Mouse (Mus musculus) forebrain, embryonic 12.5 days (tissue): ENCODE results near the gene Hcar2. TPM values are rescaled to one million over a fixed set of nuclear protein-coding genes. Genes with fewer than 3 reads are reported as not detected.

Source experiments
- ATAC-seq: fragments of 200-750 bp; cut with Nextera tagmentation; 2 replicates; pipeline ENCODE4 v1.8.0; 2017; ENCODE audit warnings: moderate TSS enrichment; ENCODE audit not compliant: low FRiP score
- H3K27ac ChIP-seq: fragments of 300-500 bp; sonication (generic); 2 replicates; pipeline ENCODE4 v1.5.1; 2016; ENCODE audit warnings: mild to moderate bottlenecking
- H3K27me3 ChIP-seq: fragments of 300-500 bp; sonication (generic); 2 replicates; pipeline ENCODE4 v1.6.1; 2016; ENCODE audit warnings: mild to moderate bottlenecking
- H3K36me3 ChIP-seq: fragments of 300-500 bp; sonication (generic); replicated peaks from 2 replicates; pipeline ENCODE4 v1.6.1; 2016; ENCODE audit warnings: mild to moderate bottlenecking
- H3K4me1 ChIP-seq: fragments of 300-500 bp; sonication (generic); 2 replicates; pipeline ENCODE4 v1.6.1; 2016
- H3K4me2 ChIP-seq: fragments of 300-500 bp; sonication (generic); 2 replicates; pipeline ENCODE4 v1.6.1; 2016; ENCODE audit warnings: mild to moderate bottlenecking, moderate library complexity
- H3K4me3 ChIP-seq: fragments of 300-500 bp; sonication (generic); replicated peaks from 2 replicates; pipeline ENCODE4 v1.5.1; 2016; ENCODE audit warnings: mild to moderate bottlenecking
- H3K9ac ChIP-seq: fragments of 300-500 bp; sonication (generic); 2 replicates; pipeline ENCODE4 v1.6.1; 2016; ENCODE audit warnings: mild to moderate bottlenecking
- H3K9me3 ChIP-seq: fragments of 300-500 bp; sonication (generic); 2 replicates; pipeline ENCODE4 v1.6.1; 2016
- WGBS: fragments of 180-500 bp; shearing (Covaris S2); methylation state at CpG from one replicate; pipeline ENCODE4 v1.1.7; 2016; 5-methylcytosine and 5-hydroxymethylcytosine counted together
- polyA plus RNA-seq: library from polyadenylated mRNA; unstranded; fragments of >200 nt; fragmentation: Nextera tagmentation; extraction: Ambion mirVana; gene quantifications from 2 replicates; pipeline ENCODE4 v1.2.1, GENCODE M21; 2016

The Hcar2 gene
- not detected in 2 replicates for polyA plus RNA-seq

- no peaks in the 10 kb centered on the region for H3K9me3 ChIP-seq
- no peaks in the 10 kb centered on the region for H3K27me3 ChIP-seq
- no peak within 1 kb of the TSS for H3K9ac ChIP-seq
- no peak within 1 kb of the TSS for H3K27ac ChIP-seq
- 87% methylated on average over 12 of the region's 12 CpGs for WGBS
- H3K36me3 ChIP-seq = no peaks in the 10 kb centered on the region
- ATAC-seq = no peak
- H3K4me3 ChIP-seq = no peak within 1 kb of the TSS
- H3K4me1 ChIP-seq = no peaks in the 10 kb centered on the region
- no peak within 1 kb of the TSS for H3K4me2 ChIP-seq
These were observed at the start of gene Hcar2 for GRCm38 (mm10) chr5:123865365-123865764. Hcar2 (minus strand) TSS chr5:123865499.

GRCm38 (mm10) chr5:123914852-123915251, 49.6 kb upstream of the Hcar2 start:
- no peak overlapping the region for H3K4me2 ChIP-seq
- H3K36me3 ChIP-seq = peaks cover 90% of the 10 kb centered on the region
- H3K9me3 ChIP-seq = no peaks in the 10 kb centered on the region
- no peak overlapping the region for H3K4me3 ChIP-seq
- ATAC-seq = no peak
- H3K27ac ChIP-seq = no peak overlapping the region
- H3K4me1 ChIP-seq = no peaks in the 10 kb centered on the region
- no peak overlapping the region for H3K9ac ChIP-seq
- 93% methylated on average over 3 of the region's 3 CpGs for WGBS
- no peaks in the 10 kb centered on the region for H3K27me3 ChIP-seq

GRCm38 (mm10) chr5:123907631-123907977, 42.3 kb upstream of the Hcar2 start:
- no peak for ATAC-seq
- Histone ChIP-seq H3K27ac (peak overlapping the region; percentile 89), H3K9me3 (no peaks in the 10 kb centered on the region)

GRCm38 (mm10) chr5:123906976-123907630, 41.8 kb upstream of the Hcar2 start, which contains the start of gene Denr:
Denr (plus strand) TSS chr5:123907175.
- Histone ChIP-seq H3K9ac (peak within 1 kb of the TSS; percentile 97), H3K9me3 (no peaks in the 10 kb centered on the region), H3K27ac (peak within 1 kb of the TSS; percentile 89), H3K36me3 (peaks cover 34% of the 10 kb centered on the region), H3K4me1 (peaks cover 16% of the 10 kb centered on the region), H3K4me2 (peak within 1 kb of the TSS; percentile 68), H3K27me3 (no peaks in the 10 kb centered on the region), H3K4me3 (peak within 1 kb of the TSS; percentile 95)
- under 1% methylated on average over 60 of the region's 61 CpGs for WGBS
- ATAC-seq = peak; percentile 95

More at GRCm38 (mm10) chr5:123907631-123907977, 42.3 kb upstream of the Hcar2 start:
- peak overlapping the region; percentile 68 for H3K4me2 ChIP-seq
- WGBS = 5% methylated on average over 10 of the region's 10 CpGs
- peak overlapping the region; percentile 97 for H3K9ac ChIP-seq
- peaks cover 16% of the 10 kb centered on the region for H3K4me1 ChIP-seq
- no peaks in the 10 kb centered on the region for H3K27me3 ChIP-seq
- H3K36me3 ChIP-seq = peaks cover 39% of the 10 kb centered on the region
- H3K4me3 ChIP-seq = peak overlapping the region; percentile 95

- Histone ChIP-seq H3K4me3 (peak overlapping the region; percentile 95), H3K4me1 (peaks cover 16% of the 10 kb centered on the region), H3K27ac (no peak overlapping the region), H3K4me2 (peak overlapping the region; percentile 42), H3K9me3 (no peaks in the 10 kb centered on the region), H3K36me3 (peaks cover 28% of the 10 kb centered on the region), H3K9ac (0 out of 2 replicates have a peak overlapping the region, but pooled peaks have one; percentile 30), H3K27me3 (no peaks in the 10 kb centered on the region)
- 76% methylated on average over 17 of the region's 17 CpGs for WGBS
- ATAC-seq = no peak
These were observed 41.1 kb upstream of the Hcar2 start for GRCm38 (mm10) chr5:123906146-123906975.

- Histone ChIP-seq H3K36me3 (peaks cover 8% of the 10 kb centered on the region), H3K4me2 (no peak overlapping the region), H3K4me3 (no peak overlapping the region), H3K27ac (no peak overlapping the region), H3K4me1 (peaks cover 16% of the 10 kb centered on the region), H3K9me3 (no peaks in the 10 kb centered on the region), H3K27me3 (no peaks in the 10 kb centered on the region), H3K9ac (no peak overlapping the region)
- 72% methylated on average over 11 of the region's 11 CpGs for WGBS
- no peak for ATAC-seq
These were observed 38.9 kb upstream of the Hcar2 start for GRCm38 (mm10) chr5:123904059-123904672.

- no peaks in the 10 kb centered on the region for H3K9me3 ChIP-seq
- H3K4me3 ChIP-seq = no peak overlapping the region
- no peak overlapping the region for H3K4me2 ChIP-seq
- H3K27ac ChIP-seq = no peak overlapping the region
- H3K36me3 ChIP-seq = no peaks in the 10 kb centered on the region
- no peaks in the 10 kb centered on the region for H3K4me1 ChIP-seq
- WGBS = 84% methylated on average over 13 of the region's 13 CpGs
- no peak overlapping the region for H3K9ac ChIP-seq
- H3K27me3 ChIP-seq = no peaks in the 10 kb centered on the region
- ATAC-seq = no peak
These were observed 32.1 kb upstream of the Hcar2 start for GRCm38 (mm10) chr5:123897352-123897751.

GRCm38 (mm10) chr5:123896395-123896794, 31.1 kb upstream of the Hcar2 start:
- Histone ChIP-seq H3K27me3 (no peaks in the 10 kb centered on the region), H3K4me1 (no peaks in the 10 kb centered on the region), H3K9me3 (no peaks in the 10 kb centered on the region), H3K4me3 (no peak overlapping the region), H3K4me2 (no peak overlapping the region), H3K36me3 (no peaks in the 10 kb centered on the region), H3K27ac (no peak overlapping the region), H3K9ac (no peak overlapping the region)
- ATAC-seq = no peak
- WGBS = 87% methylated on average over 11 of the region's 11 CpGs

GRCm38 (mm10) chr5:123893520-123893919, 28.2 kb upstream of the Hcar2 start:
- H3K4me3 ChIP-seq = no peak overlapping the region
- no peaks in the 10 kb centered on the region for H3K27me3 ChIP-seq
- no peak overlapping the region for H3K4me2 ChIP-seq
- H3K9me3 ChIP-seq = no peaks in the 10 kb centered on the region
- 94% methylated on average over 5 of the region's 5 CpGs for WGBS
- no peaks in the 10 kb centered on the region for H3K4me1 ChIP-seq
- no peak overlapping the region for H3K9ac ChIP-seq
- H3K27ac ChIP-seq = no peak overlapping the region
- no peaks in the 10 kb centered on the region for H3K36me3 ChIP-seq
- no peak for ATAC-seq

GRCm38 (mm10) chr5:123891669-123892068, 26.4 kb upstream of the Hcar2 start:
- no peaks in the 10 kb centered on the region for H3K9me3 ChIP-seq
- no peaks in the 10 kb centered on the region for H3K27me3 ChIP-seq
- H3K27ac ChIP-seq = no peak overlapping the region
- no peak for ATAC-seq
- H3K4me3 ChIP-seq = no peak overlapping the region
- H3K4me2 ChIP-seq = 0 out of 2 replicates have a peak overlapping the region, but pooled peaks have one; percentile 0
- H3K4me1 ChIP-seq = no peaks in the 10 kb centered on the region
- H3K36me3 ChIP-seq = no peaks in the 10 kb centered on the region
- no peak overlapping the region for H3K9ac ChIP-seq
- WGBS = 54% methylated on average over 6 of the region's 6 CpGs

- Histone ChIP-seq H3K27me3 (no peaks in the 10 kb centered on the region), H3K4me2 (no peak overlapping the region), H3K9me3 (no peaks in the 10 kb centered on the region), H3K36me3 (no peaks in the 10 kb centered on the region), H3K4me1 (no peaks in the 10 kb centered on the region), H3K9ac (no peak overlapping the region), H3K27ac (no peak overlapping the region), H3K4me3 (no peak overlapping the region)
- no peak for ATAC-seq
- WGBS = 78% methylated on average over 5 of the region's 5 CpGs
These were observed 25.7 kb upstream of the Hcar2 start for GRCm38 (mm10) chr5:123890987-123891386.

GRCm38 (mm10) chr5:123890312-123890711, 25.0 kb upstream of the Hcar2 start:
- H3K4me1 ChIP-seq = no peaks in the 10 kb centered on the region
- WGBS = 83% methylated on average over 2 of the region's 2 CpGs

More at GRCm38 (mm10) chr5:123890312-123890711, 25.0 kb upstream of the Hcar2 start:
- H3K36me3 ChIP-seq = no peaks in the 10 kb centered on the region
- H3K9ac ChIP-seq = no peak overlapping the region
- ATAC-seq = no peak
- no peak overlapping the region for H3K27ac ChIP-seq
- H3K4me3 ChIP-seq = no peak overlapping the region
- H3K4me2 ChIP-seq = no peak overlapping the region
- H3K9me3 ChIP-seq = no peaks in the 10 kb centered on the region
- H3K27me3 ChIP-seq = no peaks in the 10 kb centered on the region
